Mouse (Mus musculus) neural tube, embryonic 13.5 days (tissue): ENCODE measurements around the gene Dus4l. TPM values are rescaled to one million over a fixed set of nuclear protein-coding genes. Genes with fewer than 3 reads are reported as not detected.

Experiments used
- ATAC-seq: fragments of 200-750 bp; cut with Nextera tagmentation; 2 replicates; pipeline ENCODE4 v1.8.0; 2017; ENCODE audit warnings: low read depth, mild to moderate bottlenecking, moderate TSS enrichment, moderate library complexity
- H3K27ac ChIP-seq: fragments of 300-500 bp; sonication (generic); replicated peaks from 2 replicates; pipeline ENCODE4 v1.5.1; 2015; ENCODE audit warnings: moderate library complexity, mild to moderate bottlenecking, inconsistent platforms
- H3K27me3 ChIP-seq: fragments of 300-500 bp; sonication (generic); 2 replicates; pipeline ENCODE4 v1.6.1; 2015; ENCODE audit warnings: mild to moderate bottlenecking, inconsistent platforms
- H3K36me3 ChIP-seq: fragments of 300-500 bp; sonication (generic); 2 replicates; pipeline ENCODE4 v1.6.1; 2015; ENCODE audit warnings: mild to moderate bottlenecking, inconsistent platforms
- H3K4me1 ChIP-seq: fragments of 300-500 bp; sonication (generic); replicated peaks from 2 replicates; pipeline ENCODE4 v1.6.1; 2015; ENCODE audit warnings: inconsistent platforms
- H3K4me2 ChIP-seq: fragments of 300-500 bp; sonication (generic); 2 replicates; pipeline ENCODE4 v1.6.1; 2015; ENCODE audit warnings: inconsistent platforms, mild to moderate bottlenecking, moderate library complexity
- H3K4me3 ChIP-seq: fragments of 300-500 bp; sonication (generic); 2 replicates; pipeline ENCODE4 v1.5.1; 2015; ENCODE audit warnings: mild to moderate bottlenecking, inconsistent platforms
- H3K9ac ChIP-seq: fragments of 300-500 bp; sonication (generic); 2 replicates; pipeline ENCODE4 v1.6.1; 2015; ENCODE audit warnings: moderate library complexity, mild to moderate bottlenecking, inconsistent platforms
- H3K9me3 ChIP-seq: fragments of 300-500 bp; sonication (generic); 2 replicates; pipeline ENCODE4 v1.6.1; 2016; ENCODE audit warnings: inconsistent platforms
- WGBS: fragments of 180-500 bp; shearing (Covaris S2); methylation state at CpG from one replicate; pipeline ENCODE4 v1.1.7; 2015; 5-methylcytosine and 5-hydroxymethylcytosine counted together
- polyA plus RNA-seq: library from polyadenylated mRNA; unstranded; fragments of >200 nt; fragmentation: Nextera tagmentation; extraction: Ambion mirVana; gene quantifications from 2 replicates; pipeline ENCODE4 v1.2.1, GENCODE M21; 2015

Dus4l gene
- 3.4 and 7.6 TPM in 2 replicates for polyA plus RNA-seq

DNA sequence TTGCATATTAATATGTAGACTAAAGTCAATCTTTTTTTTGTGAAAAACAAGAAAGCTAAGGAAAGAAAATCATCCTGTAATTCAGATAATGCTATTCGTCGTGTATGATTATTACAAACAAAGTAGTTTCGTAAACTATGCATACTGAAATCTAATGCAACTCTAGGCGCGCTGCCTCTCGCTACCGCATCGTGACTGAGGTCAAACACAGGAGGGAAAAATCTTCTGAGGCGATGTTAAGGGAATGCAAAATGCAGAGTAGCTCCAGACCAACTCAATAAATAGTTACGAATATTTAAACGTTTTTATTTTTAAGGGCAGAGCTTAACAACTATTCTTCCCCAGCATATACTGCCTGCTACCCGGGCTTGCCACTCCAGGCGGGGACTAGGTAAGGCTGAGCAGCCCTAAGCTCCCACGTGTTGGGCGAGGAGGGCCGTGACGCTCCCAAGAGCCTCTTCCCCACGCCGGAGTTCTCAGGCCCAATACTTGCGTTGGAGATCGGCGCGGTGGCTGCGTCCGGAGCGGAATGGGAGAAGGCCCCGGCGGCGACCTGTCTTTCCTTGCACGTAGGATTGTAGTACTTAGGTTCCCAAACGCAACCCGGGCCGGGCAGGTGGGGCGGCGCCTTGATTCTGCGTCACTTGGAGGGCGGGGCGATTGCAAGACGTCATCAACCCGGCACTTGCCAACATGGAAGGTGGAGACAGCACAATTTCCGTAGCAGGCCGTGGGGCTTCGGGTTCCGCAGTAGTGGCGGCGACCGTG, at the start of gene Dus4l, which contains the start of gene Cog5:
Dus4l (minus strand) TSS at position 630 of the 768 bp plus-strand sequence.
Cog5 (plus strand) TSS at position 673 of the 768 bp plus-strand sequence.
- ATAC-seq: peak; percentile 97

DNA sequence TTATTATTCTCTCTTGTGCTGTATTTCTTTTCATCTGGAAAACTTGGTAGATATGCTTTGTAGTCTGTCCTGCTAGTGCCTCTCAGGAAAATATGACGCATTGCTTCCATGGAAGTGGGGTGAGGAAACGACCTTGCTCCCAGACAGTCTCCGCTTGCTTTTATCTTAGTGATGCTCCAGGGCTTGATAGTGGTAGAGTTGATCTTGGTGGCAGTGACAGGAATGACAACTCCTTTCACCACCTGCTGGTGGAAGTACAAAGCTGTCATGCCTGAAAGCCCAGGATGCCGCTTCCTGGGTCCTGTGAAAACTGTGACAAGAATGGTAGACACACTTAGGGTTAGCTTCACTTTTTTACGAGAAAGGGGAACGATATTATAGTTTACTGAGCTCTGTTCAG, 49.3 kb upstream of the Dus4l start:
- no peaks in the 10 kb centered on the region for H3K36me3 ChIP-seq
- H3K27me3 ChIP-seq: no peaks in the 10 kb centered on the region
- 86% methylated on average over 6 of the region's 6 CpGs for WGBS
- no peak overlapping the region for H3K27ac ChIP-seq
- no peak overlapping the region for H3K9ac ChIP-seq
- H3K9me3 ChIP-seq: no peaks in the 10 kb centered on the region
- ATAC-seq: no peak
- H3K4me2 ChIP-seq: no peak overlapping the region
- H3K4me1 ChIP-seq: peaks cover 14% of the 10 kb centered on the region
- no peak overlapping the region for H3K4me3 ChIP-seq

More for the DNA sequence above, at the start of gene Dus4l, which contains the start of gene Cog5:
- Histone ChIP-seq H3K4me3 (peak within 1 kb of the TSS; percentile 88), H3K9ac (peak within 1 kb of the TSS; percentile 84), H3K4me1 (peaks cover 11% of the 10 kb centered on the region), H3K27me3 (no peaks in the 10 kb centered on the region), H3K9me3 (no peaks in the 10 kb centered on the region), H3K4me2 (peak within 1 kb of the TSS; percentile 66), H3K27ac (peak within 1 kb of the TSS; percentile 82), H3K36me3 (0 out of 2 replicates have a peak, but pooled peaks cover 7% of the 10 kb centered on the region)
- WGBS: under 1% methylated on average over 47 of the region's 47 CpGs

DNA sequence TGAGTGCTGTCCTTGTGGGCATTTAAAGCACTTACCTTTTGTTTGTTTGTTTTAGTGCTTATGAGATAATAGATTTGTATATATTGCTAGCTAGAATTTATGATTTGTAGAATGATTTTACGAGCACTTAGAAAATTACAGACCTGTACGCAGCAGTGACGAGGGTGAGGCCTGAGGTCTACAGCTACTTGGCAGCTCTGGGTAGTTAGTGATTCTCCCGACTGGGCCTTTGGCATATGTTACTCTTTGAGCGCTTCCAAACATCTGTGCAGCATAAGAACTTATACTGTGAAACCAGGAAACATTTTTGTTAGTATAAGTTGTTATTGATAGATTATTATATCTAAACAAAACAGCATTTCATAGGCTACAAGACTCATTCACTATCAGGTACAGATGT, 46.8 kb upstream of the Dus4l start:
- no peak overlapping the region for H3K4me2 ChIP-seq
- H3K4me3 ChIP-seq: no peak overlapping the region
- peaks cover 7% of the 10 kb centered on the region; the same call in 1 of the 2 replicates for H3K4me1 ChIP-seq
- no peak for ATAC-seq
- peak overlapping the region; percentile 33; the same call in 1 of the 2 replicates for H3K27ac ChIP-seq
- 53% methylated on average over 5 of the region's 5 CpGs for WGBS
- no peaks in the 10 kb centered on the region for H3K27me3 ChIP-seq
- H3K9me3 ChIP-seq: peaks cover 7% of the 10 kb centered on the region; the same call in 1 of the 2 replicates
- H3K36me3 ChIP-seq: peaks cover 14% of the 10 kb centered on the region
- peak overlapping the region; percentile 41; the same call in 1 of the 2 replicates for H3K9ac ChIP-seq

DNA sequence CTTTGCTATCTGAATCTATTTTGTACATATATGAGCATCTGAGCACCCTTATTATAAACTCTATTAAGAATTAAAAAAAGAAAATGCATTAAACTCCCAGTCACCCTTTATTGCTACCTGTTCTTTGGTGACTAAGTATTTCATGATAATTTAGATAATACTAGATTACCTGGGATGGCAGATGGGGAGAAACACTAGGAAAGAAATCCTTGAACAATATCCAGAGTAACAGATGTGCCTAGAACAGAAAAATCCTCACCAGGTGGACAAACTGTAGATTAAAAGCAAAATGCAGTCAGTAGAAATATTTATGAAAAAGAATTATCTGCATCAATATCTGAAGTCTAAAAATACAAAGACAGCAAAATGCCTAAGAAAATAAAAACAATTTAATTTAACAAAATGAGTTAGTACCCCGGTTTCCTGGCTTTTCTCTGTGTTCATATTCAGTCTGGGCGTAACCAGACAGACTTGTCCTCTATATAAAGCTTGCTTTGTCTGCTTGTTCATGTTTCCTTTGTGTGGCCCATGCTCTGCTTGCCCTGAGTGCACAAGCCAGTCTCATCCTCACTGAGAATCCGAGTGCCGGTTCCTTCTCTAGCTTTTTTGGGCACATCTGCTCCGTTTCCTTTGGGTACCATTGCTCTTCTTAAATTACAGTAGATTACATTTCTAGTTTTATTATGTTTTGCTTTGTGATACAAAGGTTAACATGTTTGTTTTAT, 46.2 kb upstream of the Dus4l start:
- H3K9ac ChIP-seq: peak overlapping the region; percentile 41; the same call in 1 of the 2 replicates
- peaks cover 14% of the 10 kb centered on the region for H3K36me3 ChIP-seq
- no peaks in the 10 kb centered on the region for H3K27me3 ChIP-seq
- peaks cover 7% of the 10 kb centered on the region; the same call in 1 of the 2 replicates for H3K9me3 ChIP-seq
- ATAC-seq: peak; percentile 75; the same call in 1 of the 2 replicates
- H3K4me3 ChIP-seq: no peak overlapping the region
- whole genome bisulfite sequencing: 35% methylated on average over 5 of the region's 5 CpGs
- no peak overlapping the region for H3K4me2 ChIP-seq
- H3K27ac ChIP-seq: peak overlapping the region; percentile 33; the same call in 1 of the 2 replicates
- peaks cover 7% of the 10 kb centered on the region; the same call in 1 of the 2 replicates for H3K4me1 ChIP-seq

DNA sequence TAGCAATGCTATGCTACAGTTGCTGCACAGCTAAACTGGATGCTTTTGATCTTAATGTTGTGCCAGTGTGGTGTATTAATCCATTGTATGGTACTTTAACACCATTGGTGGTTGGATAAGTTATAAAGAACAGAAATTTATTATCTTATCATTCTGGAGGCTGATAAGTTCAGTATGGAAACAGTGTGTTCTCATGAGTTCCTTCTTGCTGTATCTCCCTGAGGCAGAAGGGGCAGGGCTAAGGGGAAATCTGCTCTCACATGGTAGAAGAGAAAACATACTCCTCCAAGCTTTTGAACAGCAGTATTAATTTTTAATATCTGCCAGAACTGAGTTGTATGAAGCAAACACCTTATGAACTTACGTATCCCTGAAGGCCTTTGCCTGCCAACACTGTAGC, 38.7 kb upstream of the Dus4l start:
- no peak overlapping the region for H3K27ac ChIP-seq
- H3K4me2 ChIP-seq: no peak overlapping the region
- H3K36me3 ChIP-seq: peaks cover 11% of the 10 kb centered on the region
- no peaks in the 10 kb centered on the region for H3K4me1 ChIP-seq
- no peak overlapping the region for H3K9ac ChIP-seq
- 92% methylated on average over 1 of the region's 1 CpGs for WGBS
- H3K9me3 ChIP-seq: peaks cover 7% of the 10 kb centered on the region; the same call in 1 of the 2 replicates
- no peak overlapping the region for H3K4me3 ChIP-seq
- H3K27me3 ChIP-seq: no peaks in the 10 kb centered on the region
- no peak for ATAC-seq

DNA sequence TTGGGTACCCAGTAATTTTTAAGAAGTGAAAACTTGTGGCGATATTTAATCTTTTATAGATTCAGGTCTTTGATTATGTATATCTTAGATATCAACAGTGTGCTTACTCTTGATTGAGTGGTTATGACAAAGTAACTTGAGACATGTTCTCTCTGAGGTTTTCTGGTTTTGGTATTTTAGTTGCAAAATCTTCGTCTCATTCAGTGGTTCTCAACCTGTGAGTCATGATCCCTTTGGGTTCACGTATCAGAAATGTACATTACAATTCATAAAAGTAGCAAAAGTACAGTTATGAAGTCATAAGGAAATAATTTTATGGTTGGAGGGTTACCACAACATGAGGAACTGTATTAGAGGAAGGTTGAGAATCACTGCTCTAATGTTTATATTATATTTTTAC, 32.1 kb upstream of the Dus4l start:
- Histone ChIP-seq H3K4me3 (no peak overlapping the region), H3K9me3 (no peaks in the 10 kb centered on the region), H3K36me3 (no peaks in the 10 kb centered on the region), H3K4me2 (no peak overlapping the region), H3K9ac (no peak overlapping the region), H3K27me3 (no peaks in the 10 kb centered on the region), H3K27ac (no peak overlapping the region), H3K4me1 (no peaks in the 10 kb centered on the region)
- no peak for ATAC-seq
- WGBS: 92% methylated on average over 3 of the region's 3 CpGs

DNA sequence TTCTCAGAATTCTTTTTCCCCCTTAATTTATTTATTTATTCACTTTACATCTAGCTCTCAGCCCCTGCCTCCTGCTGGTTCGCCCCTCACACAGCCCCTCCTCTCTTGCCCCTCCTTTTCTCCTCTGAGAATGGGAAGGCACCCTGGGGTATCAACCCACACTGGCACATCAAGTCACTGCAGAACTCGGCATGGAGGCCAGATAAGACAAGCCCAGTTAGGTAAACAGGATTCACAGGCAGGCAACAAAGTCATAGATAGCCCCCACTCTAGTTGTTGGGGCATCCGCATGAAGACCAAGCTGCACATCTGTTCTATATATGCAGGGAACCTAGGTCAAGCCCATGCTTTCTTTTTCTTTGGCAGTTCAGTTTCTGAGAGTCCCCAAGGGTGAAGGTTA, 12.6 kb upstream of the Dus4l start:
- Histone ChIP-seq H3K4me1 (no peaks in the 10 kb centered on the region), H3K4me3 (no peak overlapping the region), H3K4me2 (no peak overlapping the region), H3K9ac (no peak overlapping the region), H3K27ac (no peak overlapping the region), H3K9me3 (no peaks in the 10 kb centered on the region), H3K36me3 (peaks cover 60% of the 10 kb centered on the region), H3K27me3 (no peaks in the 10 kb centered on the region)
- WGBS: 64% methylated on average over 3 of the region's 3 CpGs
- ATAC-seq: no peak

DNA sequence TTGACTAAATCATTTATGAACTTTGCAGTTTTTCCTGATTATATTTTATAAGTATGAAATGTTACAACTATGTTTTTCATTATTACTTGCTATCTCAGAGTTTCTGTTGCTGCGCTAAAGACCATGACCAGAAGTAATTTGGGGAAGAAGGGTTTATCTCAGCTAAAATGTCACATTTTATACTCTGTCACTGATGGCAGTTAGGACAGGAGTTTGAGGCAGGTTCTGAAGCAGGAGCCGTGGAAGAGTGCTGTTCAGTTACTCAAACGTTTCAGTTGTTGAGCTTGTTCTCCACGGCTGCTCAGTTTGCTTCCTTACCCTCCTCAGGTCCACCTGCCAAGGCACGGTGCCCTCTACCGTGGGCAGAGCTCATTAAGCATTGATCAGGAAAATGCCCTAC, 11.4 kb upstream of the Dus4l start:
- ATAC-seq: no peak
- no peaks in the 10 kb centered on the region for H3K9me3 ChIP-seq
- no peak overlapping the region for H3K4me3 ChIP-seq
- no peaks in the 10 kb centered on the region for H3K27me3 ChIP-seq
- H3K4me2 ChIP-seq: no peak overlapping the region
- no peaks in the 10 kb centered on the region for H3K4me1 ChIP-seq
- H3K9ac ChIP-seq: no peak overlapping the region
- H3K27ac ChIP-seq: no peak overlapping the region
- WGBS: 77% methylated on average over 6 of the region's 6 CpGs
- H3K36me3 ChIP-seq: peaks cover 55% of the 10 kb centered on the region

DNA sequence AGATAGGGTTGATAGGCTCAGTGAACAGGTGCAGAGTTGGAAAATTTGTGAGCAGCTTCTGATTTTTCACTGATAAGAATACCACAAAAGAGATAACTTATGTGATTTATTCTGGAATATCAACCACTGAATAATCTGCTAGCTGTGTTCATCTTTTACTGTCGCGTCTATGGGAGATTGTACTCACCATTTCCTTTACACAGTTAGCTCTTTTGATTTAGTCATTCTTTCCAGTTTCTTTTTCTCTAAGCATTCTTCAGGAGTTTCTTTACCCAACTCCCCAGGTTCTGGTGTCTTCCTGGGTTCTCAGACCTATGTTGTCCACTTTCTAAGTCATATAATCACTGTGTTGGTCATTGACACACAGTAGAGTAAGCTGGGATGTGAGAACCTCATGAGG, 2.2 kb upstream of the Dus4l start:
- Histone ChIP-seq H3K4me1 (peaks cover 11% of the 10 kb centered on the region), H3K9ac (no peak overlapping the region), H3K36me3 (no peaks in the 10 kb centered on the region), H3K4me3 (no peak overlapping the region), H3K27ac (no peak overlapping the region), H3K27me3 (no peaks in the 10 kb centered on the region), H3K9me3 (no peaks in the 10 kb centered on the region), H3K4me2 (no peak overlapping the region)
- ATAC-seq: no peak
- WGBS: 97% methylated on average over 2 of the region's 2 CpGs

DNA sequence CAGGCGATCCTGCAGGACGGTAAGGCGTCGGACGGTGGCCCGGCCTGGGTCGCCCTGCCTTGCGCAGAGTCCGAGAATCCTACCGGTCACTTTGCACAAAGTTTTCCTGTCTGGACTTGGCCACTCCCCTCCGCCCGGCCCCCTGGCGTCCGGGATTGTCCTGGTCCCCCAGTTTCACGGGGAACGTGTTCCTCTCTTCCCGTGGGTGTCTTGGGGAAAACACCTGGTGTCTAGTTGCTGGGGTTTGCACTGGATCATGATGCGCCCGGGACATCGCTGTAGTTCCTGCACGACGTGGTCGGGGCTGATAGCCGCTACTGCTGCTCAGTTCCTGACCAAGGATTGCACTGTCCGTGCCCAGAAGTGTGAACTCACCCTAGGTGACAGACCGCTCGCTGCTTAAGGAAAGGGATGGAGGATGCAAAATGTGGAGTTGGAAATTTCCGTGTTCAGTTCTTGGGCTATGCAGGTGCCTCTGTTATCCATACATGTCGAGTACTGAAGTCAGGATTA, 395 bp upstream of the Dus4l start:
- ATAC-seq: peak; percentile 85
- H3K36me3 ChIP-seq: 0 out of 2 replicates have a peak, but pooled peaks cover 3% of the 10 kb centered on the region
- peaks cover 11% of the 10 kb centered on the region for H3K4me1 ChIP-seq
- WGBS: under 1% methylated on average over 29 of the region's 29 CpGs
- H3K9me3 ChIP-seq: no peaks in the 10 kb centered on the region
- peak overlapping the region; percentile 66 for H3K4me2 ChIP-seq
- H3K9ac ChIP-seq: peak overlapping the region; percentile 84
- H3K27me3 ChIP-seq: no peaks in the 10 kb centered on the region
- H3K27ac ChIP-seq: peak overlapping the region; percentile 82; the same call in 1 of the 2 replicates
- H3K4me3 ChIP-seq: peak overlapping the region; percentile 88

DNA sequence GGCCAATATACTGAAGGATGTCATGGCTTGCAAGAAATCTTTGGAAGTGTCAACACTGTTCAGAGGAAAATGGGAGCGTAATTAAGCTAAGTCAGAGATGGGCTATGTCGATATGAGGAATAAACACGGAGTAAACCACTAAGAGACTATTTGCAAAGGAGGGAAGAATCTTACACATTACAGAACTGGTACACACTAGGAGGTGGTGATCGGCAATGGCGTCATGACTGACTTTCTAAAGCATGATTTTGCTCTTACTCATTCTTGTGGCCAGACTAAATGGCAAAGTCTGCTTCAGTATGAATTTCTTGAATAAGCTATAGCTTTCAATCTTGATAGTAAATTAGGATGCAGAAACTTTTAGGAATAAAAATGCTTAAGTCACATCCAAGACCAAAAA, 1.0 kb downstream of the Dus4l start:
- H3K4me2 ChIP-seq: peak overlapping the region; percentile 66
- no peak for ATAC-seq
- 79% methylated on average over 5 of the region's 5 CpGs for WGBS
- no peak overlapping the region for H3K27ac ChIP-seq
- no peak overlapping the region for H3K4me3 ChIP-seq
- 0 out of 2 replicates have a peak, but pooled peaks cover 8% of the 10 kb centered on the region for H3K36me3 ChIP-seq
- no peaks in the 10 kb centered on the region for H3K27me3 ChIP-seq
- H3K9ac ChIP-seq: no peak overlapping the region; the same call in 1 of the 2 replicates
- H3K9me3 ChIP-seq: no peaks in the 10 kb centered on the region
- peaks cover 11% of the 10 kb centered on the region for H3K4me1 ChIP-seq

DNA sequence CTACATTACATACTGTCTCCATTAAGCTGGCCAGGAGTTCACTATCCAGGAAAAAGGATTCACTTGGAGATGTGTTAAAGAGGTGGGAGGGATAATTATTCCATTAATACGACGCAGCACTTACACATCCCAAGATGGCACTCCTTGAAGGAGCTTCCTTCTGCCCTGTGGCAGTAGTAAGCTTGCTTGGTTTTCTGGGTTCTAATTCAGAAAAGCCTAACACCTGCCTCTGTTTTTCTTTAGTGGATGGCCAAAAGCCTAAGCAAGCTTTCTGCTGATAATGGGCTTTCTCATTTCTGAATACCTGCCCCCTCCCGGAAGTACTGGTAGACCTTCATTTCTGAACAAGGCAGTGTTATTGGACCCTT, 19.4 kb downstream of the Dus4l start:
- H3K9ac ChIP-seq: no peak overlapping the region
- peak overlapping the region; percentile 77 for H3K4me2 ChIP-seq
- ATAC-seq: peak; percentile 22; the same call in 1 of the 2 replicates

More for the DNA sequence above, 19.4 kb downstream of the Dus4l start:
- Histone ChIP-seq H3K27ac (no peak overlapping the region), H3K4me1 (peaks cover 8% of the 10 kb centered on the region; the same call in 1 of the 2 replicates), H3K36me3 (no peaks in the 10 kb centered on the region), H3K27me3 (no peaks in the 10 kb centered on the region), H3K4me3 (no peak overlapping the region), H3K9me3 (no peaks in the 10 kb centered on the region)
- WGBS: 90% methylated on average over 3 of the region's 3 CpGs
